Mouse (Mus musculus): ENCODE data around the gene Ankra2. TPM values are rescaled to one million over a fixed set of nuclear protein-coding genes. Genes with fewer than 3 reads are reported as not detected.
A peak's percentile ranks its signal among the peaks of the same experiment; 100 is the strongest.

The Ankra2 gene
- polyA plus RNA-seq, 1 experiment from 2014 or later, result 8.6 TPM

- WGBS (ENCODE audit: insufficient replicate concordance), result 61% methylated on average over 9 of the region's 9 CpGs
- DNase-seq (no peak), ATAC-seq (no peak)
- no peaks in the 10 kb centered on the region for H3K36me3 ChIP-seq (replicated peaks; ENCODE audit: insufficient read depth, low read length)
- H3K9me3 ChIP-seq (ENCODE audit: low read length), result no peaks in the 10 kb centered on the region
- no peak overlapping the region for H3K9ac ChIP-seq (replicated peaks)
- H3K4me3 ChIP-seq (ENCODE audit: low read depth, low read length), result no peak overlapping the region
- no peaks in the 10 kb centered on the region for H3K27me3 ChIP-seq (ENCODE audit: insufficient read depth, low read length)
- H3K4me1 ChIP-seq (ENCODE audit: insufficient read depth), result no peaks in the 10 kb centered on the region
- TF ChIP-seq EP300 (IDR thresholded peaks at IDR 0.05; ENCODE audit: low read depth) (no peak), CTCF (IDR thresholded peaks at IDR 0.05; ENCODE audit: low read depth) (no peak)
- H3K27ac ChIP-seq (ENCODE audit: low read depth), result no peak overlapping the region
- H3K4me2 ChIP-seq (ENCODE audit: low read depth, low read length), result no peak overlapping the region
These were observed 21.2 kb upstream of the Ankra2 start for GRCm38 (mm10) chr13:98241531-98242282.

GRCm38 (mm10) chr13:98244571-98245350 is 18.1 kb upstream of the Ankra2 start:
- Histone ChIP-seq H3K9me3 (ENCODE audit: low read length) (no peaks in the 10 kb centered on the region), H3K9ac (replicated peaks) (no peak overlapping the region), H3K36me3 (replicated peaks; ENCODE audit: insufficient read depth, low read length) (peaks cover 22% of the 10 kb centered on the region; the same call in 1 of the 2 replicates), H3K4me2 (ENCODE audit: low read depth, low read length) (no peak overlapping the region), H3K4me1 (ENCODE audit: insufficient read depth) (no peaks in the 10 kb centered on the region), H3K4me3 (ENCODE audit: low read depth, low read length) (no peak overlapping the region), H3K27me3 (ENCODE audit: insufficient read depth, low read length) (no peaks in the 10 kb centered on the region), H3K27ac (ENCODE audit: low read depth) (no peak overlapping the region)
- WGBS (ENCODE audit: insufficient replicate concordance), result 58% methylated on average over 5 of the region's 5 CpGs
- no peak for ATAC-seq
- no peak for DNase-seq
- TF ChIP-seq EP300 (IDR thresholded peaks at IDR 0.05; ENCODE audit: low read depth) (no peak), CTCF (IDR thresholded peaks at IDR 0.05; ENCODE audit: low read depth) (no peak)

- Histone ChIP-seq H3K27ac (ENCODE audit: low read depth) (no peak overlapping the region), H3K27me3 (ENCODE audit: insufficient read depth, low read length) (no peaks in the 10 kb centered on the region), H3K36me3 (replicated peaks; ENCODE audit: insufficient read depth, low read length) (peaks cover 28% of the 10 kb centered on the region), H3K4me3 (ENCODE audit: low read depth, low read length) (no peak overlapping the region), H3K9me3 (ENCODE audit: low read length) (no peaks in the 10 kb centered on the region), H3K4me1 (ENCODE audit: insufficient read depth) (no peaks in the 10 kb centered on the region), H3K4me2 (ENCODE audit: low read depth, low read length) (no peak overlapping the region), H3K9ac (replicated peaks) (no peak overlapping the region)
- 69% methylated on average over 7 of the region's 7 CpGs for WGBS (ENCODE audit: insufficient replicate concordance)
- DNase-seq, result no peak
- TF ChIP-seq EP300 (IDR thresholded peaks at IDR 0.05; ENCODE audit: low read depth) (no peak), CTCF (IDR thresholded peaks at IDR 0.05; ENCODE audit: low read depth) (no peak)
- no peak for ATAC-seq
These were observed 17.5 kb upstream of the Ankra2 start for GRCm38 (mm10) chr13:98245386-98245785.

GRCm38 (mm10) chr13:98249594-98249993 is 13.3 kb upstream of the Ankra2 start:
- no peak overlapping the region for H3K4me3 ChIP-seq (ENCODE audit: low read depth, low read length)
- no peaks in the 10 kb centered on the region for H3K9me3 ChIP-seq (ENCODE audit: low read length)
- H3K9ac ChIP-seq (replicated peaks), result no peak overlapping the region
- ATAC-seq, result no peak
- no peak overlapping the region for H3K4me2 ChIP-seq (ENCODE audit: low read depth, low read length)
- 87% methylated on average over 10 of the region's 10 CpGs for WGBS (ENCODE audit: insufficient replicate concordance)
- no peak overlapping the region for H3K27ac ChIP-seq (ENCODE audit: low read depth)
- no peaks in the 10 kb centered on the region for H3K4me1 ChIP-seq (ENCODE audit: insufficient read depth)
- TF ChIP-seq CTCF (IDR thresholded peaks at IDR 0.05; ENCODE audit: low read depth) (no peak), EP300 (IDR thresholded peaks at IDR 0.05; ENCODE audit: low read depth) (no peak)
- H3K27me3 ChIP-seq (ENCODE audit: insufficient read depth, low read length), result no peaks in the 10 kb centered on the region
- no peak for DNase-seq
- peaks cover 60% of the 10 kb centered on the region for H3K36me3 ChIP-seq (replicated peaks; ENCODE audit: insufficient read depth, low read length)

DNA sequence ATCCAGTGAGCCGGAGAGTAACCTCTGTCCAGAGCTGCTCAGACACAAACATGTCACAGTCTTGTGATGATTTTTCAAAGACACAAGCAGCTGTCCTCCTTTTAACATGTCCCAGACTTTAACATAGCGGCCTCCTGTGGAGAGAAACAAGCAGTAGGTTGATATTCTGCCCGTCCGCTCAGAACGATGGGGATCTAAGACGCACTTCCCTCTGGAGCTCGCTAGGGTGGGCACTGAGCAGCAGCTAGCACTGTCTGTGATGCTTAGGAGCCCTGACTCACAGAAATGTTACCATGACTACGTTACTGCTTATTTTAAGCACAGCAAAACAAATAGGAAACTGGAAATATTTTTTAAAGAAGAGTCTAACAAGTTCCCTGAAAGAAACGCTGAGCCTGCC is 8.0 kb upstream of the Ankra2 start:
- H3K4me1 ChIP-seq (ENCODE audit: insufficient read depth), result no peaks in the 10 kb centered on the region
- no peak overlapping the region for H3K4me3 ChIP-seq (ENCODE audit: low read depth, low read length)
- H3K4me2 ChIP-seq (ENCODE audit: low read depth, low read length), result no peak overlapping the region
- H3K27me3 ChIP-seq (ENCODE audit: insufficient read depth, low read length), result no peaks in the 10 kb centered on the region
- peaks cover 69% of the 10 kb centered on the region for H3K36me3 ChIP-seq (replicated peaks; ENCODE audit: insufficient read depth, low read length)
- no peak overlapping the region for H3K9ac ChIP-seq (replicated peaks)
- no peak for ATAC-seq
- H3K9me3 ChIP-seq (ENCODE audit: low read length), result no peaks in the 10 kb centered on the region
- H3K27ac ChIP-seq (ENCODE audit: low read depth), result no peak overlapping the region
- no peak for DNase-seq
- WGBS (ENCODE audit: insufficient replicate concordance), result 81% methylated on average over 9 of the region's 9 CpGs
- TF ChIP-seq CTCF (IDR thresholded peaks at IDR 0.05; ENCODE audit: low read depth), result 0 out of 2 replicates have a peak, but pooled peaks have one; percentile 7
- TF ChIP-seq EP300 (IDR thresholded peaks at IDR 0.05; ENCODE audit: low read depth), result no peak

GRCm38 (mm10) chr13:98263458-98263987 is 649 bp downstream of the Ankra2 start:
- TF ChIP-seq CTCF (IDR thresholded peaks at IDR 0.05; ENCODE audit: low read depth) (no peak), EP300 (IDR thresholded peaks at IDR 0.05; ENCODE audit: low read depth) (no peak)
- ATAC-seq, result no peak

More at GRCm38 (mm10) chr13:98263458-98263987, 649 bp downstream of the Ankra2 start:
- Histone ChIP-seq H3K4me2 (ENCODE audit: low read depth, low read length) (peak overlapping the region; percentile 91), H3K36me3 (replicated peaks; ENCODE audit: insufficient read depth, low read length) (peaks cover 22% of the 10 kb centered on the region), H3K4me1 (ENCODE audit: insufficient read depth) (peaks cover 17% of the 10 kb centered on the region), H3K9ac (replicated peaks) (peak overlapping the region; percentile 91), H3K27ac (ENCODE audit: low read depth) (peak overlapping the region; percentile 96), H3K27me3 (ENCODE audit: insufficient read depth, low read length) (no peaks in the 10 kb centered on the region), H3K4me3 (ENCODE audit: low read depth, low read length) (peak overlapping the region; percentile 74), H3K9me3 (ENCODE audit: low read length) (no peaks in the 10 kb centered on the region)
- WGBS (ENCODE audit: insufficient replicate concordance), result 1% methylated on average over 16 of the region's 16 CpGs
- no peak for DNase-seq
